Mouse (Mus musculus) CD4-positive helper T cell, adult 2 months (primary cell): Measurements from ENCODE around the gene Pid1.
"Not testable (repeated sequence)": the region's sequence is repeated elsewhere in the genome, so short reads cannot be mapped to it uniquely, and the experiment has no call there.

Experiments used
- DNase-seq: peaks from one replicate; pipeline ENCODE4 v3.0.0-alpha.2; 2012; ENCODE audit warnings: low read depth, missing footprints, low spot score

Gene Pid1

DNA sequence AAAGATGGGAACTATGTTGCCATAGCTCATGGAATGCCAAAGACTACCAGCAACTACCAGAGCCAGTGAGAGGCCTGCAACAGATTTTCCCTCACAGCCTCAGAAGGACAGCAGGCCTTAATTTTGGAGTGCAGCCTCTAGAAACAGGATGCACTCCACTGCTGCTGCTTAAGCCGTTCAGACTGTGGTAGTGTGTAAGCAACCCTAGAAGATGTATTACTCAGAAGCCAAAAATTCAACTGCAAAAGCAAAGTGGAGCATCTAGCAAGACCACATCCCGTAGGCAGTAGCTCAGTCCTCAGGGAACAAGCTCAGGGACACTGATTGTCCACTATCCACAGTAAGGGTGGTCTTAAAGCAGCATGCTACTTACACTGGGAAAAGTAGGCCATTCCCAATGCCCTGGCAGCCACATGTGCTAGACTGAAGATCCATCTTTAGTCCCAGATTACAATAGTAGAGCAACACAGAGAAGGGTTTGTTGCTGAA lies 92.2 kb downstream of the Pid1 start:
- no peak for DNase-seq

DNA sequence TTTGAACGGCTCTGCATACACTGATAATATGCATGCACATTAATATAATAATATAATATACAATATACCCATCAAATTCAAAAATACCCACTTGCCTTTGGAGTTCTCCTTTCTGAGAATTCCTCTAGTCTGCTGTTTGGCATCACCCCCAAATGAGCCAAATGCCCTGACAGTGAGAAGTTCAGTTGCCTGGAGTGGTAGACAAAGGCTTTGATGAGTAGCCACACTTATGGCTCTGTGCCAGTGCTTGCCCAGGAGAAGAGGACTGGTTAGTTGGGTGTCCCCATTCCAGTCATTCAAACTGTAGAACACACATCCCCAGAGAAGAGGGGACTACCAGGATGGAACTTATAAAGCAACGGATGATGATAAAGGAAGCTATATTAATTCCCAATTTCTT lies 106.3 kb downstream of the Pid1 start:
- no peak for DNase-seq

DNA sequence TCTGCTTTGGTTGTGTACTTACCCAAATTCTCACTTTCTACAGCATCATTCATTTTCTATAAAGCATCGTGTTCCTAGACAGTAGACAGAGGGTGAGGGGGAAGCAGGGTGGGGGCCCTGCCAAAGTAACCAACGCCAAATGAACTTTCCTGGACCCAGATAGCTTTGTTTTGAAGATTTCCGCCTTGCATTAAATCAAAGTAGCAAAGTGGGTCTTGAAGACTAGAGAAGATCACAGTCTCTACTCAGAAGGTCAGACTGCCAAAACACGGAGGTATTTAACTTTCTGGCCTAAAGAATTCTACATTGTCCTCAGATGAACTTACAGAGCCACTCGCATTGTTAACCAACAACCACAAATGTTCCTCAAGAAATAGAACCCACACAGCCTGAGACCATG lies 109.6 kb downstream of the Pid1 start:
- no peak for DNase-seq

DNA sequence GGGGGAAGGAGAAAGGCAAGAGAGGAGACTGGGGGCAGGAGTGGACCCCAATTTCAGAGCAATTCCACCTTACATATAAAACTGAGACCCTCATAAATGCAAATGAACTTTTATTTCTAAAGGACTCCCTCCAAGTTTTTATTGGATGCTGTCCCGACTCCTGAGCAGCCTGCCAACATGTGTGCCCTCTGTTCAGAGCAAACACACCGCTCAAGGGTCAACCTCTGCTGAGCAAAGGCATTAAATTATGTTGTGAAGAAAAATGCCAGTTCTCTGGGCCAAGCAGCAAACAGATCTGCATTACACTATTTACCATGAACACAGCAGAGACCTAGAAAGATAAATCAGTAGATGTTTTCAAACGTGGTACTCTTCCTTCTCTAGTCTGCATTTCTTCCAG lies 110.1 kb downstream of the Pid1 start:
- no peak for DNase-seq

DNA sequence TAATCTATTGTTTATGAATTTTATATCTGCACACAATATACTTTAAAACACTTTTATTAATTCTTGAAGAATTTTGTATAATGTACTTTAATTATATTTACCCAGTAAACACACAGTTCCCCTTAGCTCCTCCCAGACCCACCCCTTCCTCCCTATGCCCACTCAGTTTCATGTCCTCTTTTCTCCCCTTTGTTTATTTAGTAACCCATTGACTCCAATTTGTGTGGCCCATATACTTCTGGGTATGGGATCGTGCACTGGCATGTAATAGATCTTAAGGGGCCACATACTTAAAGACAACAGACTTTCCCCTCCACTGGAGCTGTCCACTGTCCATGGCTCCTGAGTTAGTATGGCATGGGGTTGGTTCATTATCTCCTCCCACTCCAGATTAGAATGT lies 112.8 kb downstream of the Pid1 start:
- DNase-seq, result no peak

DNA sequence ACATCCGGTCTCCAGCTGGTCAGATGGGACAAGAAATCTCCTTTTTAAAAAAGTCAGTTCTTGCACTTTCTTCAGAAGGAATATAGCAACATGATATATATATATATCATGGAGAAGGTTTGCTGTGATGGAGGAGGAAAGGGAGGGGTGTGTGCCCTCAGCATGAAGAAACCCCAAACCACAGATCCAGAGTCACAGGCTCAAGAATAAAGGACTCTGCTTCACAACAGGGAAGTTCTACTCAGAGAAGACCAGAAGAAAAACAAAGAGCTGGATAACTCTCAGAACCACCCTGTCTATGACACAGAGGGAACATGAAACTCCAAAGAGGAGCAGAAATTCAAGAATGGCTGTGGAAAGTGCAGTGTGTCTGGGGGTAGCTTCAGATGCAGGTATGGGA lies 113.2 kb downstream of the Pid1 start:
- DNase-seq, result no peak

DNA sequence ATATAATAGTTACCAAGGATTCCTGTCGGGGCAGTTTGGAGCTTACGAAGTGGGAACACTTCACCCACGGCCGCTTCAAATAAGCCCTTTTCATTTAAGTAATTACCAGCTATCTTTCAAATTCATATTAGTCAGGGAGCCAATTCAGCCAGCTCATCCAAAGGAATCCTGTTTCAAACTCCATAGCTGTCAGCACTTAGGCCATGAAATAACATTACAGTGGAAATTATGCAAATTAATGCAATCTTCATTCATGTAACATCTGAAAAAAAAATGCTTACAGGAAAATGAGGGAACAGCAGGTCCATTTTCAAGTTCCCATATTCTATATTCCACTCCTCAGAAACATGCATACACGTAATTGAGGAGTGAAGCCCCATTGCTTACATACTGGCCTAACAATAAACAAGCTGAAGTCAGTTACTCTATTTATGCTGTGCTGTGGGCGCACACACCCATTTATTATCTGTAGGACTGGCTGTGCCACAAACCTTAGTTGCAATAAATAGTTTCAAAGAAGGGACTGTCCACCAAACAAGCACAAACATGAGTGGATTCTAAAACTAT lies 114.1 kb downstream of the Pid1 start:
- DNase-seq, result no peak

DNA sequence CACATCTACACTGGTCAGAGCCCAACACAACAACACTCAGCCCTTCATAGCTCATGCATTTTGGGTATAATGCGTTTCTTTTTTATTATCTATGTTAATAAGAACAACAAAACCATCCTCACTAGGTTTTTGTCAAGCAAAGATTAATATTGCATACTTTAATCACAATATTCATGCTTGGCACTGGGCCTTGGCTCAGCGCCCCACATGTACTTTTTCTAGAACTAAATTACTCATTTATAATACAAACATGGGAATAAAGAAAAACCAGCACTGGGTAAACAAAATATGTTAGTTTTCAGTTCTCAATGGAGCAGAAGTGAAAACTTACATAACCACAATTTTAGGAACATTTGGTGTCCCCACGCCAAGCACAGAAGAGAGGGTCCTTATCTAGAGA lies 116.9 kb downstream of the Pid1 start:
- no peak for DNase-seq

DNA sequence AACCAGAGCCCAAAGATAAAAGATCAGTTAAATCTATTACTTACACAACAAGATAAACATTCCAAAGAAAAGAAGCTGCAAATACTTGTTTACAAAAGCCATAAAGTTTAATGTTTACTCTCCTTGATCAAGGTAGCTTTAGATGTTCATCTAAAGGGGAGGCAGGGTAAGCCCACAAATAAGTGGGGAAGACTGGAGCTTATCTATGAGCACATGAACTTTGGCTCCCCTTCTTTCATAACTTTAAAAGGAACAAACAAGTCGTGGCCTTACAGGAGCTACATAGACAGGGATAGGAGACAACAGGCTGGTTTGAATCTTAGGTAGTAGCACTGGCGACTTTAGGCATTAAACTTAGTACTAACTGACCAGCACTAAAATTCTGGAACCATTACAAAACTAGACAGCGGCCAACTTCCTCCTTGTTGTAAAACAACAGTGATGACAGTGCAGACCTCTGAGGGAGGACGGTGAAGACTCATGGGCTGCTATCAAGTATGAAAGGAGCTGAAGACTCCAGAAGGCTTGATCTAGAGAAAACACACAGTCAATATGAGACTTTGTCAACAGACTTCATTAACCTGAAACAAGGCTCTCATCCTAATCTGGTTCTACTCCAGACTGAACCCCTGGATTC lies 122.7 kb downstream of the Pid1 start:
- no peak for DNase-seq

DNA sequence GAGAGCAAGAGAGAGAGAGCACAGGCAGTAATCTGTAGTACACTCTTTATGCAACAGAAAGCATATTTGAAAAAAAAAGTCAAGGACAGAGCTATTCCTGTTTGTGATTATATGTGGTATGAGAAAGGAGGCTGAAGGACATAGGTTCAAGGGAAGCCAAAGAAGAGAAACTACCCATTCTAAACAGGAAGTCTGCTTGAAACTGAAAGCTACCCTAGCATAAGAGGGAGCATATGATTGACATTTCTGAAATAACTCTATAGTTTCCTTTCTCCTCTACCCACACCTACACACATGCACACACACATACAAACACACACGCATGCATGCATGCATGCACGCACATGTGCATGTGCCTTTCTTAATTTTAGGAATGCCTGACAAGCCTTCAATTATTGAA lies 123.8 kb downstream of the Pid1 start:
- DNase-seq, result peak; percentile 7

DNA sequence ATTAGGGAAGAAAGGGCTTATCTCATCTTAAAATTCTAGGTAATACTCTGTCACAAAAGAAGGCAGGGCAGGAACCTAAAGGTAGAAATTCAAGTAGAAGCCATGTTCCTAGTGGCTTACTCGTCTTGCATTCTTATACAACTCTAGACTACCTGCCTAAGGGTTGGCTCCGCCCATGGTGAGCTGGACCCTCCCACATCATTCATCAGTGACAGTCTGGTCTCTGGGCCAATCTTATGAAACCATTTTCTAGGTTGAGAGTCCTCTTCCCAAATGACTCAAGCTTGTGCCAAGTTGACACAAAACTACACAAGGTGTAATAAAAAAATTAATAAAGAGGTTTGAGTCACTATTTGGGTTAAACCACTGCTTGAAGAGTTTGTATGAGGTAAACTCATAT lies 133.5 kb downstream of the Pid1 start:
- no peak for DNase-seq

DNA sequence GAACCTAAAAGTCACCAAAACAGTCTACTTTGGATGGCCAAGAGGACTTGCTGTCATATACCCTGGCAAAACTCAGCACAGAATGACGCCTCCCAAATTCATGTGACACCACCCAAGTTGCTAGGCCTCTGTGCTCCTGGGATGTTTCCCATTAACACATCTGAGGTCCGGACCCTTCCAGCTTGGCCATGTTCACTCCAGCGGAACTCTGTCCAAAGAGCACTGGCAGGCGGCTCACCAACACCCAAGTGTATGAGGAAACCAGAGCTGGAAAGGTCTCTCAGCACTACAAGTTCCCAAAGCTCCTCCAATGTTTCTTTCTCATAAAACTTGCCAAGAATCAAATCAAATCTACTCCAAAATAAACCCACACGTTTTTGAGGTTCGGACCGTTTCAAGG lies 138.4 kb downstream of the Pid1 start:
- DNase-seq, result no peak

DNA sequence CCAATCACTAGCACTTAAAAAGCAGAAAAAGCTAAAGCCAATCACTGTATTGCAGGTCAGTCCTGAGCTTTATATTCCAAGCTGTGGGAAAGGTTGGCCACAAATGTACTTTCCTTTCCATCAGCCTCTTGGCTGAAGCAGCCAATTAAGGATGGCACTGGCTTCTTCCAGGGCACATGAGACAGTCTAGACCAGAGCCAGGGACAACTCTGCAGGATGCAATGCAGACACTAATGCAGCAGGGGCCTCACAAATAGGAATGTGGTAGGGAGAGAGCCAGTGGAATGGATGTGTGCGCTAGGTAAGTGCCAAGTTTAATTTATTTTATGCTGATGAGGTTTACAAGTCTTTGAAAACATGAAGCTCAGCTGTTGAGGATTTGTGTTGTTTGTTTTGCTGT lies 141.9 kb downstream of the Pid1 start:
- DNase-seq, result no peak

DNA sequence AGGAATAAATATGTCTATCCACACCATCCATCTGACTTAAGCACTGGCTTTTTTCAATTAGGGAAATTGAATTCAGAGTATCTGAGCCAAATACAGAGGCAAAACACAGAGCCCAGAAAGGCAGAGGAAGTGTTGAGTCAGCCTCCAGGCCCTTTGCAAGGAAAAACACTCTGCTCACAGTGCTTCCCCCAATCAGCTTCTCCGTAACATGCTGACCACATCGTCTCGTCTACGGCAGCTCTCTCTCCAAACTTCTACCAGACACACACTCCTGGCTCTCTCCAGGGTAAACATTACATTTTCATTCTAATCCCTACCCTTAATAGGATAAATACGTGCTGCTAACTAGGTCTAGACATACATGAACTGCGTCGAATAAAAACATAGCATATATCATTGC lies 145.4 kb downstream of the Pid1 start:
- no peak for DNase-seq

DNA sequence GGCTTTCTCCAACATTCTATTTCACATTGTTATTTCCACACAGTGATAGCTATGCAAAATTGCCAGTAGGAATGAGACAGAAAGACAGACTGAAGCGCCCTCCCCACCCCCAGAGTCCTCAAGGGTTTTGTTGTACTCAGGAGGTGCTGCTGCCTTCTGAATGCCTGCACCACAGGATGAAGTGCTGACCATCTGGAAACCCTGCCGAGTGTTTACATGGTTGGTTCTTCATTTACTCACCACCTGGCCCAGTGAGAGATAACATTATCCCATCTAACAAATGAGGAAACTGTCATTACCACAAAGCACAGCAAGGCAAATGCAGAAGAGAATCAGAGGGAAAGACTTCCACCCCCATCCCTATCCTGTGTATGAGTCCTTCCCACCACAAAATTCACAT lies 146.2 kb downstream of the Pid1 start:
- DNase-seq, result no peak

DNA sequence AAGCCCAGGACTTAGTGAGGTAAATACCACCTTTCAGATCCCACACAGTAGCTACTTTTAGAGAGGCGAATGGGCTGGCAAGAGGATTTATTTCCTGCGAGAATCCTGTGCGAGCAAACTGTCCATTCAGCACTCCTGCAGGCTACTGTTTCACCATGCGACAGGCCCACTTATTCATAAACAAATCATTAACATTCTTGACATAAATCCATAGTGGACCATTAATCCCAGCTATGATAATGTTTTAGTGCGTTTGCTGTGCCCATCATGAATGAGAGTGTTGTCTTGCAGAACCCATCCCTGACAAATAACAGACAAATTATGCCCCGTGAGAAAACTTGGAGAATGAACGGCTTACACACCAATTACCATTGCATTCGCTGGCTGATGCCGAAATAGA lies 152.5 kb downstream of the Pid1 start:
- no peak for DNase-seq

DNA sequence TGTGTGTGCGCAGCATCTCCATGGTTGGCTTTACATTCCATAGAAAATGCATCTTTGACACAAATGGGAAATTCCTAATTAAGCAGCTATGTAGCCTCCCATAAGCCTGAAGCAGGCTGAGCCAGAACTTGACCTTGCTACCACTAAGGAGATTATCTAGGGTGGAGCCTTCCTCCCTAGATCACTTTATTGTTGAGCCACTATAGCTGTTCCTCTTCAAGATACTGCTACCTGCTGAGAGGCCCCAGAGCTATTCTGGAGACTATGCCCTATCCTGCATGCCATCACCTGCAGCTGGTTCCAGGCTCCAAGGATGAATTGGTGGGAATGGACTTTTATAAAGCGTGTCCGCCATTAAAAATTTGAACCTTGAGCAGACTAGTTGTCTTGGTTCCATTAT lies 158.2 kb downstream of the Pid1 start:
- DNase-seq, result not testable (repeated sequence)

DNA sequence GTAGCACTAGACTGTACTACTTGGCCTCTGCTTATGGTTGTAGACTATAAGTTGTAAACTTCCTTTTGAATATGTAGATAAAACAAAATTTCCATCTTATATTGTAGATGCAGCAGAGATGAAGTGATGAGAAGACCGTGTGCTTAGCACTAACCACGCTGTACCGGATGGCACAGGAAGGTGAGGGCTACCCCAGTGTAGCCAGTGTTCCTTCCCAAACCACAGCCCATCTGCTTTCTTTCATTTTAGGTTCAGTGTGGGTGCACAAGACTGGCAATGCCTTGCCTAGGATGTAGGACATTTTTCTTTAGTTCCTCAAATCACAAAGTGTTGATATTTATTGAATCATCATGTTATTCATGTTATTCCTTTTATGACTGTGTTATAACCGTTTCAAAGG lies 160.5 kb downstream of the Pid1 start:
- DNase-seq, result no peak

DNA sequence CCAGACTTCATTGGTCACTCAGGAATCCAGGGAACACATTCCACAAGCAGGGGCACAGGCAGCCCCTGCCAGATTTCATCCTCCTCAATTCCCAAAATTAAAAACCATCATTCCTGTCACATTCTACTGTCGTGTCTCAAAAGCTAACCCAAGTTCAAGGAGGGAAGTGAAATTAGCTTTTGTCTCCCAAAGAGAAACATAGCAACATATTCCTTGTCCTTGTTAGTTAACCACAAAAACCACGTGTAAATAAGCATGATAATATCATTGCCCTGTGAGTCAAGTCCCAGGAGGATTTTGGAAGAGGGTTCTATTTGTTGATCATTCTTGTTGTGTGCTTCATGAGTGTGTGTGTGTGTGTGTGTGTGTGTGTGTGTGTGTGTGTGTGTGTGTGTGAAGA lies 164.1 kb downstream of the Pid1 start:
- no peak for DNase-seq

DNA sequence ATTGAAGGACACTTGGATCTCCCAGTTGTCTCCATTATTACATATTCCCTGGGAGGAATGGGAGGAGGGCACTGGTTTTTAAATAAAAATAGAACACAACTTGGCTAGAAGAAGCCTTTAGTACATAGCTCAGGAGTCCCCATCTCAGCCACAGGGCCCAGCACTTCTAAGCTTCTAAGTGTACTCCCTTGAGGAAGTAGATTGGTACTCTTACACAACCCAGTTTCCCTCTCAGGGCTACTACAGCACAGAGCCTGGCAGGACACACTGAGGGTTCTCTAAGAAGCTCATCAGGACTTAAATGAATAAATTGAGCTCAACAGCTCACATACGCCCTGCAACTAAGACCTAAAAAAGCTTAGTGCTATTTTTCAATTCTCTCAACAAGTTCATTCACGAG lies 165.1 kb downstream of the Pid1 start:
- no peak for DNase-seq

DNA sequence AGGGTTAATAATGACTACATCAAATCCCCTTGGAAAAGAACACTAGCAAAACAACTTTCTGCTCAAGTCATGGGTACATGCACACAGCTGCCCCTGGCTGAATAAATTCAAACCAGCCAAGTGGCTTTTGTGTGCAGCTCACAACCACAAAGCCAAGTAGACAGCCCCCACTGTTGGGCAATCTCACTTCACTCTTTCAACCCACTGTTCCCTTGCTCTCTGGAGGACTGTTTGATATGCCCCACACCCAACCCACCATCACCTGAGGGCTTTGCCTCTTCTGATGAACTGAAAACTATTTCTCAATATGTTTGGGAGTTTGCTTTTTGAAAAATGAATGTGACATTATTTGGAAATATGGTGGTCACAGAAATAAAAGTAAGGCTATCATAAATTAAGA lies 171.8 kb downstream of the Pid1 start:
- DNase-seq, result no peak

DNA sequence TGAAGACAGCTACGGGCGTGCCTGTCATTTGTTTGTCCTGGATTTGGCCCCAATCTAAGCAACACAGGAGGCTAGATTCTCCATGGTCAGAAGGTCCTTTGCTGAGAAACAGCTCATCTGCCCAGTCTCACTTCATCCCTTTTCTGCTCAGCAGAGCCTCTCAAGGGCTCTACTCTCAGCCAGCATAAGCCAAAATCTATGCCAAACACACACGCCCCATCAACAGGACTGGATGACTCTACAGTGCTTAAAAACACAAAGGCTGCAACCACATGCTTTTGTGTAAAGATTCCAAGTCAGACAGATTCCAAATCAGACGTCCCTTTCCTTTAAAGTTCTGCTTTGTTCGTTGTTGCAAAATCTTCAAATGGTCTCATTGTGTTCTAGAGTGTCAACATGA lies 174.5 kb downstream of the Pid1 start:
- DNase-seq, result no peak

DNA sequence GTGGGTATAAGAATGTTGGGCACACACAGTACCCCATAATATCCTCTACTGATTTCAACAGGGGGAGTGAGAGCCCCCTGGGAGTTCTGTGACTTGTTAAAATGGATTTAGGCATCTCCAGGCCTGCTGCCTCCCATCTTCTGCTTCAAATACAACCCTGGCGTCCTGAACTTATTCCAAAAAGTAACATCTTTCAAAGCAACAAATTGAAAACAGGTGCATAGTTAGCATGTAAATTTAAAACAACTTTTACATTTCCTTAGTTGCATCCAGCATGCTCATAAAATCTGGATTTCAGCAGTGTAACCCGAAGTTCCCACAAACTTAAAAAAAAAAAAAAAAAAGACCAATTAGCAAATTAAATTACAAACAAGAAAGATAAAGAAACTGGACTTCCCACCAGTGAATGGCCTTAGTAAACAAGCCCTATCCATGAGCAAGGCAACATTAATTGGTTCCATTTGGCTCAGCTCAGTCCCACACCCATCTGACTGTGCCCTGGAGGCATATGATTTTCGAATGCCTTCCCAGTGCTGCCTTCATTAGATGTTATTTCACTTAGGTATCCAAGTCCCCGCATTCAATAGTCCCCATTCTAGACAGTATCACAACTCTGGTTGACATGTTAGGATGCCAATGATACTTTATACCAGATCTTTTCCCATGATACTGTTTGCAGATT lies 177.1 kb downstream of the Pid1 start:
- DNase-seq, result no peak
